Mouse (Mus musculus): ENCODE measurements around the gene 4931428L18Rik.

- TF ChIP-seq CTCF (IDR thresholded peaks at IDR 0.05; ENCODE audit: borderline replicate concordance, insufficient read depth, low read length) (no peak), POLR2A (IDR thresholded peaks at IDR 0.05; ENCODE audit: low read depth, low read length) (no peak)
Observed at GRCm38 (mm10) chr1:30948361-30948949, 274.0 kb downstream of the 4931428L18Rik start.

Data from embryonic fibroblast, embryonic 13.5 days (primary cell).